Mouse (Mus musculus) activated CD4-positive, CD25-positive, alpha-beta regulatory T cell (primary cell): Measurements from ENCODE around the gene Defa36. TPM values are rescaled to one million over a fixed set of nuclear protein-coding genes. Genes with fewer than 3 reads are reported as not detected.

Source experiments
- polyA plus RNA-seq, 2 experiments: library from polyadenylated mRNA; unstranded; fragments of 100-300 nt; shearing (Covaris generic); gene quantifications; one replicate each; pipeline ENCODE4 v1.2.1; 2017

Gene Defa36
- not detected for polyA plus RNA-seq

DNA sequence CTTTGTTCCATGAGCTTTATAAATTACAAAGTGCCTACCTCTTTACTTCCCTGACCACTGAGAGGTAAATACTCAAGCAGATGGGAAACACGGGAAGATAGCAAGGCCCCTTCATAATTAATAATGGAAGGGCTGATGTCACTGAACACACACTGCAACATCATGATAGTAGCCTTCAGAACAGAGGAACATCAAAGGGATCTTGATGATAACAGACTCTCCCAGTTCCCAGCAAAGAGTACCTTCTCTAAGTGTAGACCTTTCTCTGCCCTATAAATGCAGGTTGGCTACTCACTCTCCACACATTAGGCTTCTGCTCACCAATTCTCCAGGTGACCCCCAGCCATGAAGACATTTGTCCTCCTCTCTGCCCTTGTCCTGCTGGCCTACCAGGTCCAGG is at the start of gene Defa36:
Gene Defa36 (plus strand): TSS at position 301 of the 400 bp plus-strand sequence.

DNA sequence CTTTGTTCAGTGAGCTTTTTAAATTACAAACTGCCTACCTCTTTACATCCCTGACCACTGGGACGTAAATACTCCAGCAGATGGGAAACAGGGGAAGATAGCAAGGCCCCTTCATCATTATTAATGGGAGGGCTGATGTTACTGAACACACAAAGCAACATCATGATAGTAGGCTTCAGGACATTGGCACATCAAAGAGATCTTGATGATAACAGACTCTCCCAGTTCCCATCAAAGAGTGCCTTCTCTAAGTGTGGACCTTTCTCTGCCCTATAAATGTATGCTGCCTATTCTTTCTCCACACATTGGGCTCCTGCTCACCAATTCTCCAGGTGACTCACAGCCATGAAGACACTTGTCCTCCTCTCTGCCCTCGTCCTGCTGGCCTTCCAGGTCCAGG is 49.0 kb upstream of the Defa36 start, which contains the start of gene Defa2:
Gene Defa2 (plus strand): TSS at position 301 of the 400 bp plus-strand sequence.

DNA sequence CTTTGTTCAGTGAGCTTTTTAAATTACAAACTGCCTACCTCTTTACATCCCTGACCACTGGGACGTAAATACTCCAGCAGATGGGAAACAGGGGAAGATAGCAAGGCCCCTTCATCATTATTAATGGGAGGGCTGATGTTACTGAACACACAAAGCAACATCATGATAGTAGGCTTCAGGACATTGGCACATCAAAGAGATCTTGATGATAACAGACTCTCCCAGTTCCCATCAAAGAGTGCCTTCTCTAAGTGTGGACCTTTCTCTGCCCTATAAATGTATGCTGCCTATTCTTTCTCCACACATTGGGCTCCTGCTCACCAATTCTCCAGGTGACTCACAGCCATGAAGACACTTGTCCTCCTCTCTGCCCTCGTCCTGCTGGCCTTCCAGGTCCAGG is 35.7 kb upstream of the Defa36 start, which contains the start of gene Defa33:
Gene Defa33 (plus strand): TSS at position 301 of the 400 bp plus-strand sequence.

DNA sequence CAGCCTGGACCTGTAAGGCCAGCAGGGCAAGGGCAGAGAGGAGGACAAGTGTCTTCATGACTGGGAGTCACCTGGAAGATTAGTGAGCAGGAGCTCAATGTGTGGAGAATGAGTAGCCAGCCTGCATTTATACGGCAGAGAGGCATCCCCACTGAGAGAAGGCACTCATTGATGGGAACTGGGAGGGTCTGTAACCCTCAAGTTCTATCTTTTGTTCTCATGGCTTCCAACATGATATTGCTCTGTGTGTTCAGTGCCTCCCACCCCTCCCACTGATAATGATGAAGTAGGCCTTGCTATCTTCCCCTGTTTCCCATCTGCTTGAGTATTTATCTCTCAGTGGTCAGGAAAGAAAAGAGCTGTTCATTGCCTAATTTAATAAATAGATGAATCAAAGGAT is 29.2 kb downstream of the Defa36 start, which contains the start of gene Gm7849:
Gene Gm7849 (minus strand): TSS at position 101 of the 400 bp plus-strand sequence.

Other genes with a start within 250 kb of the Defa36 start
- not detected for gene Defa31, start 235.8 kb upstream of the Defa36 start, polyA plus RNA-seq
- not detected for gene Gm15293, start 225.8 kb upstream of the Defa36 start, polyA plus RNA-seq
- gene Gm15292, start 177.7 kb upstream of the Defa36 start, polyA plus RNA-seq = not detected
- not detected for gene Defa27, start 111.9 kb upstream of the Defa36 start, polyA plus RNA-seq
- gene Defa29, start 100.4 kb upstream of the Defa36 start, polyA plus RNA-seq = not detected
- gene Defa2, start 48.9 kb upstream of the Defa36 start, polyA plus RNA-seq = not detected
- not detected for gene Defa33, start 35.6 kb upstream of the Defa36 start, polyA plus RNA-seq
- gene Gm7849, start 29.1 kb downstream of the Defa36 start, polyA plus RNA-seq = not detected
- gene Defa20, start 81.8 kb downstream of the Defa36 start, polyA plus RNA-seq = not detected
- gene Defa32, start 101.6 kb downstream of the Defa36 start, polyA plus RNA-seq = not detected
- not detected for gene Defa37, start 138.0 kb downstream of the Defa36 start, polyA plus RNA-seq
- gene Defa28, start 155.6 kb downstream of the Defa36 start, polyA plus RNA-seq = not detected
- not detected for gene Gm7861, start 167.1 kb downstream of the Defa36 start, polyA plus RNA-seq
- not detected for gene Defa26, start 190.8 kb downstream of the Defa36 start, polyA plus RNA-seq
- gene Defa17, start 228.4 kb downstream of the Defa36 start, polyA plus RNA-seq = not detected
- not detected for gene Defa34, start 238.4 kb downstream of the Defa36 start, polyA plus RNA-seq